Mouse (Mus musculus) forebrain, embryonic 14.5 days (tissue): Measurements from ENCODE around the gene Yes1. TPM values are rescaled to one million over a fixed set of nuclear protein-coding genes. Genes with fewer than 3 reads are reported as not detected.

Source experiments
- ATAC-seq: fragments of 200-750 bp; cut with Nextera tagmentation; 2 replicates; pipeline ENCODE4 v1.8.0; 2017; ENCODE audit warnings: mild to moderate bottlenecking, moderate library complexity
- DNase-seq: peaks from one replicate; pipeline ENCODE4 v3.0.0-alpha.2; 2015; ENCODE audit warnings: low spot score
- H3K27ac ChIP-seq: fragments of 300-500 bp; sonication (generic); 2 replicates; pipeline ENCODE4 v1.5.1; 2014; ENCODE audit warnings: low read depth, mild to moderate bottlenecking, control low read depth, low read length, moderate library complexity
- H3K27me3 ChIP-seq: fragments of 300-500 bp; sonication (generic); replicated peaks from 2 replicates; pipeline ENCODE4 v1.6.1; 2014; ENCODE audit warnings: low read length, control low read depth, mixed read lengths; ENCODE audit not compliant: control insufficient read depth, insufficient read depth
- H3K36me3 ChIP-seq: fragments of 300-500 bp; sonication (generic); 2 replicates; pipeline ENCODE4 v1.6.1; 2014; ENCODE audit warnings: low read length, control low read depth; ENCODE audit not compliant: control insufficient read depth, insufficient read depth
- H3K4me1 ChIP-seq: fragments of 300-500 bp; sonication (generic); 2 replicates; pipeline ENCODE4 v1.6.1; 2014; ENCODE audit warnings: antibody characterized with exemption, low read length, control low read depth; ENCODE audit not compliant: control insufficient read depth, insufficient read depth
- H3K4me2 ChIP-seq: fragments of 300-500 bp; sonication (generic); 2 replicates; pipeline ENCODE4 v1.6.1; 2014; ENCODE audit warnings: mild to moderate bottlenecking, control low read depth, low read length
- H3K4me3 ChIP-seq: fragments of 300-500 bp; sonication (generic); 2 replicates; pipeline ENCODE4 v1.5.1; 2014; ENCODE audit warnings: low read depth, low read length, control low read depth
- H3K9ac ChIP-seq: fragments of 300-500 bp; sonication (generic); 2 replicates; pipeline ENCODE4 v1.6.1; 2014; ENCODE audit warnings: mild to moderate bottlenecking, low read length, control low read depth, moderate library complexity
- H3K9me3 ChIP-seq: fragments of 300-500 bp; sonication (generic); replicated peaks from 2 replicates; pipeline ENCODE4 v1.6.1; 2016; ENCODE audit warnings: low read length, control low read depth, mixed read lengths; ENCODE audit not compliant: control insufficient read depth
- WGBS: fragments of 180-500 bp; shearing (Covaris S2); extraction: QIAGEN DNeasy Blood & Tissue Kit; methylation state at CpG from one replicate; pipeline ENCODE4 v1.1.7; 2014; 5-methylcytosine and 5-hydroxymethylcytosine counted together
- polyA plus RNA-seq: library from polyadenylated mRNA; unstranded; fragments of >200 nt; fragmentation: Nextera tagmentation; extraction: Ambion mirVana; gene quantifications from 2 replicates; pipeline ENCODE4 v1.2.1, GENCODE M21; 2014

Gene Yes1
- polyA plus RNA-seq: 19.1 and 23.0 TPM in 2 replicates

DNA sequence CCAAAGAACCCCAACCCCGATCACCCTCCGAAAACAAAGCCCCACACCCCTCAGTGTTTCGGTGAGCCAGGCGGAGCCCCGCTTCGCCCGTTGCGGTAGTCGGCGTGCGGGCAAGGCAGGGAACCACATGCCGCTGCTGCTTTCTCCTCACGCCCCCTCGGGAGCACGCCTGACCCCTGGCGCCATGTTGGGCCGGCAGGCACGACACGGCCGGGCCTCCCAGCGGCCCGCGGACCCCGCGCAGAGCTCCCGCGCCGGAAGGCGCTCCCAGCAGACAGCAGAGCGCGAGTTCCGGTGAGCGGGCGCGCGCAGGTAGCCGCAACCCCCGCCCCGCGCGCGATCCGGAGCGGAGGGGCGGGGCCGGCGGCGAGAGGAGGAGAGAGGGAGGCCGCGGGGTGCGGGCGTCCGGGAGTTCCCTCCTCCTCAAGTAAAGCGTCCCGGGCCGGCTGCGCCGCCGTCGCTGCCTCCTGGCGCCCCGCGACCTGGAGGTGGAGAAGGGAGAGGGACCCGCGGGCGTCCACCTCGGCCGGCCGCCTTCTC lies at the start of gene Yes1:
Gene Yes1 (plus strand): TSS at position 371 of the 540 bp plus-strand sequence.
- H3K27me3 ChIP-seq: no peaks in the 10 kb centered on the region
- H3K36me3 ChIP-seq: no peaks in the 10 kb centered on the region
- WGBS: 3% methylated on average over 46 of the region's 69 CpGs

DNA sequence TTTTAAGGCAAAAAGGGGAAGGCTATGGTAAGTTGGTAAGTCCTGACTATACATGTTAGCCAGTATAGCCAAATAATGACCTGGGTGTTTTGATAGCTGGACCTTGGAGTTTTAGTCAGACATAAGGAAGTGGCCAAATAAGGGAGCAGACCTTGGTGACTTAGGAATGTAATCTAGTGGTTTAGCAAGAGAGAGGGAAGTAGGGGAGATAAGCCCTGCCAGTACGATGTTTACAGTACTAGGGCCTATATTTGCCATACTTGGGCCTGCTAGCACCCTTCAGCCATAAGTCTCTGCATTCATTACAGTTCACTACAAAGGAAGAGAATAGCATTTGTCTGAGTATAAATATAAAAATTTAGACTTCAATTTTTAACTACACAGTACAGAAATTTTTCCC lies 46.3 kb upstream of the Yes1 start:
- Histone ChIP-seq H3K4me1 (no peaks in the 10 kb centered on the region), H3K4me2 (no peak overlapping the region), H3K4me3 (no peak overlapping the region), H3K36me3 (no peaks in the 10 kb centered on the region), H3K27me3 (no peaks in the 10 kb centered on the region), H3K27ac (no peak overlapping the region), H3K9ac (no peak overlapping the region), H3K9me3 (no peaks in the 10 kb centered on the region)
- ATAC-seq (no peak), DNase-seq (no peak)
- WGBS: 92% methylated on average over 1 of the region's 1 CpGs

More for the DNA sequence above, at the start of gene Yes1:
- peak within 1 kb of the TSS; percentile 90 for H3K27ac ChIP-seq
- ATAC-seq (peak; percentile 89), DNase-seq (peak; percentile 89)
- peak within 1 kb of the TSS; percentile 65 for H3K4me2 ChIP-seq
- peaks cover 8% of the 10 kb centered on the region for H3K4me1 ChIP-seq
- H3K4me3 ChIP-seq: peak within 1 kb of the TSS; percentile 89
- H3K9me3 ChIP-seq: no peaks in the 10 kb centered on the region
- H3K9ac ChIP-seq: peak within 1 kb of the TSS; percentile 93

DNA sequence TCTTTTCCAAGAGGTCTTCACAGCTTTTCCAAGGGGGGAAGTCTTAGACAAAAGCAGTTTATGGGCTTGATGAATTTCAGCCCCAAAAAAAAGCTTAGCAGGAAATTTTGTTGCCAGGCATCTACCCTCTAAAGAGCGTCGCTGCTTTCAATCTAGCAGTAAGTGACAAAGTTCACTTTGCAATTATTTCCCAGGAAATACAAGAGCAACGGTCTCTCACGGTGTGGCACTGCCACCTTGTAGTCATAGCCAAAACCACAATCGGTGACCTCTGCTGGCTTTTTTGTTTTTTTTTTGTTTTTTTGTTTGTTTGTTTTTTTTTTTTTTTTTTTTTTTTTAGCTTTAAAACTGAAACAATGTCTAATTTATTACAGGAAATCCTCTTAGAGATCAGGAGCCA lies 39.2 kb upstream of the Yes1 start:
- 80% methylated on average over 5 of the region's 5 CpGs for WGBS
- Histone ChIP-seq H3K9ac (no peak overlapping the region), H3K4me1 (no peaks in the 10 kb centered on the region), H3K27me3 (no peaks in the 10 kb centered on the region), H3K4me3 (no peak overlapping the region), H3K27ac (no peak overlapping the region), H3K4me2 (no peak overlapping the region), H3K36me3 (no peaks in the 10 kb centered on the region), H3K9me3 (no peaks in the 10 kb centered on the region)
- DNase-seq: no peak
- ATAC-seq: no peak

DNA sequence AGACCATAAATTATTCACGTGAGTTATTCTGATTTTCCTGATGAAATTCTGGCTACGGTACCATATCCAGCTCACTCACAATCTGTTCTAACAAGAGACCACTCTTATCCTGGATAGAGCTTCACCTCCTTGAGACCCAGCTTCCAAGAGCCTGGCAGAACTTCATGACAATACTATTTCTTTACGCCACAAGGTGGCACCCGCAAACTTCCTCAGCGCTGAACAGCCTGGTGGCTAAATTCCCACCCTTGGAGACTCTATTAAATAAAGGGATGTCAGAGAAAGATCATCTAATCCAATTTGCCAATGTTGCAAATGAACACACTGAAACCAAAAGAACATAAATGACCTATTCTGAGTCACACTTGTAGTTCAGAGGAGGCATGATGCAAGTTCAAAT lies 22.8 kb upstream of the Yes1 start:
- no peaks in the 10 kb centered on the region for H3K4me1 ChIP-seq
- H3K27ac ChIP-seq: no peak overlapping the region
- WGBS: 14% methylated on average over 5 of the region's 5 CpGs
- H3K9me3 ChIP-seq: no peaks in the 10 kb centered on the region
- ATAC-seq: peak; percentile 37; the same call in 1 of the 2 replicates
- no peak overlapping the region for H3K4me2 ChIP-seq
- no peak overlapping the region for H3K9ac ChIP-seq
- H3K36me3 ChIP-seq: no peaks in the 10 kb centered on the region
- no peak overlapping the region for H3K4me3 ChIP-seq
- DNase-seq: peak; percentile 85
- no peaks in the 10 kb centered on the region for H3K27me3 ChIP-seq

DNA sequence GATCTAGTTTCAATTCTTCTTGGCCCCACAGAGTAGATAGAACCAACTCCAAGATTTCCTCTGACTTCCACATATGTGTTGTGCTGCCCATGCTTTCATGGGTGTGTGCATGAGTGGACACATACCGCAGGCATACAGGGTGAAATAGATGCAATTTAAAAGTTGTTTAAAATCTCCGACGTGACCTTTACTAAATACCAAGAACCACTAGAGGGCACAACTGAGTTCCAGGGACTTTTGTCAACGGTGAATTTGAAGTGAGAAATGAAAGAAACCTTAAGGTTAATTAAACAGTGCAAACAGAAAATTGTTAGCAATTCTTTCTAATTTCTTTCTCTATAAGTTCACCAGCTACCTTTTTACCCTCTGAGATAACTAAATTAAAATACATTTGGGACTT lies 17.2 kb upstream of the Yes1 start:
- 19% methylated on average over 4 of the region's 4 CpGs for WGBS
- Histone ChIP-seq H3K27me3 (no peaks in the 10 kb centered on the region), H3K4me1 (no peaks in the 10 kb centered on the region), H3K9me3 (no peaks in the 10 kb centered on the region), H3K4me2 (no peak overlapping the region), H3K9ac (no peak overlapping the region), H3K36me3 (no peaks in the 10 kb centered on the region), H3K27ac (no peak overlapping the region), H3K4me3 (no peak overlapping the region)
- ATAC-seq: no peak
- DNase-seq: peak; percentile 48

DNA sequence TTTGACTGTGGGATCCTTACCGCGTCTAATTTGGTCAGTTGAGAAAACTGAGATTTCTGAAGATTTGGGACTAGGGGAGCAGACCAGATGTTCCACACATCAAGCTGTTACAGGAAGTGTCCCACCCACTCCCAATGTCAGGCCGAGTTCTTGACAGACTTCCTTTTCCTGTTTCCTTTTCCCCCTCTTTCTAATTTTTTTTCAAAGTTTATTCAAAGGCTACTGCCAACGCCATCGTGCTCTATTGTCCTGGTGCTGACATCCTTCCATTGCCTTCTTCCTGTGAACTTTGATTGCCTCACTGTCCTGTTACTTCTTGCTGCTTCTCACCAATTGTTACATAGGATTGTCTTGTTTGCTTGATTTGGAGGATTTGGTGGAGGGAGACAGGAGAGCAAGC lies 16.6 kb upstream of the Yes1 start:
- no peaks in the 10 kb centered on the region for H3K9me3 ChIP-seq
- ATAC-seq (no peak), DNase-seq (no peak)
- no peaks in the 10 kb centered on the region for H3K36me3 ChIP-seq
- no peak overlapping the region for H3K4me2 ChIP-seq
- H3K27ac ChIP-seq: no peak overlapping the region
- H3K9ac ChIP-seq: no peak overlapping the region
- H3K4me3 ChIP-seq: no peak overlapping the region
- no peaks in the 10 kb centered on the region for H3K4me1 ChIP-seq
- WGBS: 73% methylated on average over 5 of the region's 5 CpGs
- no peaks in the 10 kb centered on the region for H3K27me3 ChIP-seq

DNA sequence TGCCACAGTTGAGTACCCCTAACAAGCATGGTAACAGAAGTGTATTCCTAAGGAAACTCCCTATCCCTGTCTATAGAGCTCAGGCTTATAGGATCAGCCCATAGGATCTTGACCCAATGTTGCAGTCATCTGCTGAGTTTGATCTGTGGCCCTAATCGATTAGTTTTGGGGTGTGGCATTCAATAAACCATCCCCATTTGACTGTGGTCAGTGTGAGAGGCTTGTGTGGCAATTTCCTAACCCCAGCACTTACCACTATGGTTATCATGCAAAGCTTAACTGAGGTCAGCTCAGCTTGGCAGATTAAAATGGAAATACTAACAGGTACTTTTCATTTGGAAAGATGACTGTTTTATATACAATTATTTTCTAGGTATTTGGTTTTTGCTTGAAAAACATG lies 5.1 kb upstream of the Yes1 start:
- DNase-seq (no peak), ATAC-seq (no peak)
- H3K9me3 ChIP-seq: no peaks in the 10 kb centered on the region
- H3K4me3 ChIP-seq: no peak overlapping the region
- whole genome bisulfite sequencing: 71% methylated on average over 1 of the region's 1 CpGs
- no peaks in the 10 kb centered on the region for H3K36me3 ChIP-seq
- H3K4me1 ChIP-seq: no peaks in the 10 kb centered on the region
- H3K9ac ChIP-seq: no peak overlapping the region
- H3K4me2 ChIP-seq: no peak overlapping the region
- H3K27ac ChIP-seq: no peak overlapping the region
- no peaks in the 10 kb centered on the region for H3K27me3 ChIP-seq

DNA sequence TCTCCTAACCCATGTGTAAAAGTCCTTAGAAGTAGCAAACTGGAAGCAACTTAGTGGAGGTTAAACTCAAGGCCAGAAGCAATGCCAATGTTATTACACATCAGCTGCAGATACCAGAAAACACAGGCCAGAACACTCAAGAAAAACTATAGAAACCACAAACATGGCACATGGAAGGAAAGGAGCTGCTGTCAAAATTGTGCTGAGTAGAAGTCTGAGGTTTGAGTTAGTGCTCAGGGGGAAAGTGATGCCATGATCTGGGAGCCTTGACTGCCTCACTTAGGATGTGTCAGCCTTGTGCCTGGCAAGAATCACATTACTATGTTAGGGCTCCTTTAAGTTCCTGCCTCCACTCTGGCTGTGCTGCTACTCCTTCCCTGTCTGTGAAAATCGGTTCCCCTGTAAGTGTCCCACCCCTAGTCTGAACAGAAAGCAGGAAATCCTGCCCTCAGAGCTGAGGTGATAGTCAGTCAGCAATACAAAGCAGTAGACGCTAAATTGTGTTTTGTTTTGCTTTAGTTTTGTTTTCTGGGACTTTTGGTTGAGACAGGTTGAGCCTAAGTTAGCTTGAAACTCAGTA lies 3.1 kb upstream of the Yes1 start:
- Histone ChIP-seq H3K9ac (no peak overlapping the region), H3K4me3 (no peak overlapping the region), H3K27me3 (no peaks in the 10 kb centered on the region), H3K4me2 (no peak overlapping the region), H3K9me3 (no peaks in the 10 kb centered on the region), H3K4me1 (0 out of 2 replicates have a peak, but pooled peaks cover 4% of the 10 kb centered on the region), H3K27ac (no peak overlapping the region), H3K36me3 (no peaks in the 10 kb centered on the region)
- ATAC-seq (no peak), DNase-seq (no peak)
- WGBS: 42% methylated on average over 2 of the region's 2 CpGs

DNA sequence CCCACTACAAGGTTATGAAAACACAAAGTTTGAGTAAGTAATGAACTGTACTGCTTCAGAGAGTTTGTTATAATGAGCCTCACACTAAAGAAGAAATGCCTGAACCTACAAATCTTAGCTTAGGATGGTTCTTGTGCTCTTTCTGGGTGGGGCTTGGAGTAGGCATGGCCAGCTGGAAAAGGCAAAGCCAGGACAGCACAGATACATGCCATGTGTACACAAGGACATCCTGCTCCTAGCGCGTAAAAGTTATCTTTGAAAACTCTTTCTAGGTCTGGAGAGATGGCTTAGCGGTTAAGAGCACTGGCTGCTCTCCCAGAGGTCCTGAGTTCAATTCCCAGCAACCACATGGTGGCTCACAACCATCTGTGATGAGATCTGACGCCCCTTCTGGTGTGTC lies 2.5 kb upstream of the Yes1 start:
- H3K9ac ChIP-seq: no peak overlapping the region
- H3K27ac ChIP-seq: no peak overlapping the region
- no peaks in the 10 kb centered on the region for H3K36me3 ChIP-seq
- no peak for ATAC-seq
- H3K9me3 ChIP-seq: no peaks in the 10 kb centered on the region
- H3K4me1 ChIP-seq: 0 out of 2 replicates have a peak, but pooled peaks cover 4% of the 10 kb centered on the region
- WGBS: 86% methylated on average over 4 of the region's 4 CpGs
- H3K4me2 ChIP-seq: no peak overlapping the region
- no peaks in the 10 kb centered on the region for H3K27me3 ChIP-seq
- no peak for DNase-seq
- no peak overlapping the region for H3K4me3 ChIP-seq
